Mouse (Mus musculus) left cerebral cortex, postnatal 14 days (tissue): ENCODE data around the gene 4932415D10Rik. TPM values are rescaled to one million over a fixed set of nuclear protein-coding genes. Genes with fewer than 3 reads are reported as not detected.

Experiments used
- DNase-seq, 2 experiments: peaks; one replicate each; pipeline ENCODE4 v3.0.0; 2021 to 2022; ENCODE audit warnings: low spot score in 2 of 2, mixed read lengths in 1 of 2
- intact Hi-C: fragments of 180-260 bp; cut with DNase I; formaldehyde crosslinking; loops from one replicate; pipeline ENCODE4 v1.15.1; 2025
- long read RNA-seq, 2 experiments: library from polyadenylated mRNA; stranded (forward); transcript quantifications; one replicate each; pipeline ENCODE4 v2.0.0; 2021
- total RNA-seq, 2 experiments: library from RNA; stranded (reverse); gene quantifications; 2 replicates each; pipeline ENCODE4 v1.2.3; 2021

4932415D10Rik gene
- under 1 TPM in 1 of 2 experiments, not detected in 1; 0.02 TPM for total RNA-seq
- long read RNA-seq, experiment 1 = 0 reads
- long read RNA-seq, experiment 2 = 0 reads

DNA sequence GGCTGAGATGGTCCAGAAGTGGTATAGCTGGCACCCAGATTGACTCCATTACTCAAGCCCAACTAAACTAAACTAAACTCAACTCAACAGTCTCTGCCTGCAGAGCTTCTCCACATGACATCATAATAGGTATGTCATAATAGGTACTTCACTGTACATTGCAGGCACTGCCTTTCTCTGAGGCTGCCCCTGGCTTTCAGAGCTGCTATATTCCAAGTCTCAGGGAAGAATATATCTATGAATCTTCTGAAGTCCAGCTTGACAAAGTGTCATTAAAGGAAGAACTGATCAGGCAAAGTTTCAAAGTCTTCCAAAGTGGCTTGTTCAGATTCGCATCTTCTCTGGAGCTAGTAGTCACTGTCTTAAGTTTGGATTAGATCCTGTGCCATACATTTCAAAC lies at the start of gene 4932415D10Rik:
4932415D10Rik (minus strand) TSS at position 101 of the 400 bp plus-strand sequence.
- intact Hi-C loops = no loop called here

DNA sequence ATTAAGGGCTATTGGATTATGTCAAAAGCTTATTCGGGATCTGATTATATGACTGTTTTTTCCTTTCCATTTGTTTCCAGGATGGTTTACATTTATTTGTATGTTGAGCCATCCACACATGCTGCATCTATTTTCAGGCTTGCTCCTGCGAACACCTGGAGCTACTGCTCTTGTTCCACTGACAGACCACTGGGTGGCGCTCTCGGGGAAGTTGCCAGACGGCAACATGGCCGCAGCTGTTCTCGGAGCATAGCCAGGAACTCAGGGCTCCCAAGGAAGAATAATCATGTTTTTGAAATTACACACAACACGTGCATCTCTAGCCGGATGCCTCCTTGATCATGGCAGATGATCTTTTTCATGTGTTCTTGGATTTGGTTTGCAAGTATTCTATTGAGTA lies 45.5 kb upstream of the 4932415D10Rik start:
- intact Hi-C loops = no loop called here
- DNase-seq = no peak

More for the DNA sequence above, at the start of gene 4932415D10Rik:
- DNase-seq = no peak

DNA sequence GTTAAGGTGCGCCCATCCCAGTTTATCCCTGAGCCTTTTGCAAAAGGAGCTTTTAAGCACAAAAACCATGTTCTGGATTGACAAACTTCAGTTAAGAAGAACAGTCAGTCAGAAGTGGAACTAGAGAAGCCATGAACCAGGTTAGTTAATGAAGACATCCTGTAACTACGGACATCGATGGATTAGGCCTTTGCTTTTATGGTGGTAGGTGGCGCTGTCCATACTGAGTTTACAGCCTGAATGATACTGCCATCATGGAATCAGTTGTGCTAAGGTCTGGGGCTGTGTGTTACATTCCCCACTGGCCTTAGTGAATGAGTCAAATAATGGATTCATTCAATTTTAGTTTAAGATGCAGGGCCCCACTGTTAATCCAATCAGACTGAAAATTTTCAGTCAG lies 39.0 kb upstream of the 4932415D10Rik start:
- no peak for DNase-seq
- intact Hi-C loops = loop anchor here (5.0 kb wide), 1 partner anchor 262 kb away; no protein-coding TSS in a partner anchor

- intact Hi-C loops = loop anchor here (5.0 kb wide), 1 partner anchor 263 kb away; no protein-coding TSS in a partner anchor
- peak; percentile 85 to 91 for DNase-seq
Observed at GRCm38 (mm10) chr10:82354083-82355010, 38.0 kb upstream of the 4932415D10Rik start, which contains the start of gene Gm4924. Gene Gm4924, plus strand, starts transcription at chr10:82354255.

DNA sequence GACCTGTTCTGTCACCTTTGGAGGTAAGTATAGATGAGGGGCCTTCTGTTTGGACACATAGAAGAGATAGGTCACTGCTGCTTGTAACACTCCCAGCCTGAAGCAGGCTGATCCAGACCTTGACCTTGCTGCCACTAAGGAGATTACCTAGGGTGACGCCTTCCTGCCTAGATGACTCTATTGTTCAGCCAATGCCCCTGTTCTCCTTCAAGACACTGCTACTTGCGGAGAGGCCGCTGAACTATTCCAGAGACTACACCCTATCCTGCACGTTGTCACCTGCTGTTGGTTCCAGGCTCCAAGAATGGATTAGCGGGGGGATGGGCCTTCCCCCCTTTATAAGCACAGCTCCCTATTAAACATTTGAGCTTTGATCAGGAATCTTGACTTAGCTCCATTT lies 13.4 kb upstream of the 4932415D10Rik start:
- no peak for DNase-seq
- intact Hi-C loops = no loop called here

- intact Hi-C loops = no loop called here
- DNase-seq = peak in 1 of 2 experiments; percentile 10
Observed at GRCm38 (mm10) chr10:82320134-82320533, 3.8 kb upstream of the 4932415D10Rik start.

- intact Hi-C loops = no loop called here
- DNase-seq = no peak
Observed at GRCm38 (mm10) chr10:82296440-82296839, 19.9 kb downstream of the 4932415D10Rik start.

- no peak for DNase-seq
- intact Hi-C loops = no loop called here
Observed at GRCm38 (mm10) chr10:82257331-82257730, 59.1 kb downstream of the 4932415D10Rik start.

DNA sequence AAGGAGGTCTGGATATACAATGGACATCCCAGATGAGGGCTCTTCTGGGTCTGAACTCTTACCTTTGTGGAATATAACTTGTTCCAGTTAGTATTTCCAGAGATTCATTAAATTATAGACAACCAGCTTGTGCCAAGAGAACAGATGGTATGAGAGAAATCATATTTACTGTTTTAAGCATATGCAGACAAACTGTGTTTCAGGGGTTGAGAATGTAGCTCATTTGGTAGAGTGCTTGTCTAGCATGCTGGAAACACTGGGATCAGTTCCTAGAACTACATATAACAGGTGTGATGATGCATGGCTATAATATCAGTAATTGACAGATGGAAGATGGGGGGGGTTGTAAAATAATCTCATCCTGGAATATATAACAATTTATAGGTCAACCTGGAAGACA lies 71.4 kb downstream of the 4932415D10Rik start:
- intact Hi-C loops = no loop called here
- DNase-seq = peak in 1 of 2 experiments; percentile 8

DNA sequence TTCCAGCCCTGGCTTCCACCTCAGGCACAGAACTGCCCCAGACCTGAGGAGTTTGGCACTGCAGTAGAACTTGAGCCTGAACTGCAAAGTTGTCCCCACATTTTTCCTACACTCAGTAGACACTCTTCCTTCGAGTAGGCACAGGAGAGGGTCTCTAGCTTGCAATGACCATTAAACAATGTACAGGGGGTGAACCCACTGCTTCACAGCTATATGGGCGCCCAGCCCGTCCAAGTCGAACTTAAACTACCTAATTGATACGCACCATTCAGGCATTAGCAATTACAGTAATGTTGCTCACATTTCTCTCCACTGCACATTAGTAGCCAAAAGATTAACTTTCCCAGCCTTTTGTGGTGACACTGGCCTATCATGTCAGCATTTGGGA lies 75.0 kb downstream of the 4932415D10Rik start:
- DNase-seq = no peak
- intact Hi-C loops = no loop called here

GRCm38 (mm10) chr10:82240742-82241400 lies 75.5 kb downstream of the 4932415D10Rik start, which contains the start of gene Zfp938:
Gene Zfp938, minus strand, starts transcription at chr10:82241280.
- intact Hi-C loops = no loop called here

More at GRCm38 (mm10) chr10:82240742-82241400, 75.5 kb downstream of the 4932415D10Rik start, which contains the start of gene Zfp938:
- DNase-seq = peak; percentile 83 to 92

Other genes with a start within 250 kb of the 4932415D10Rik start
- 1 to 10 TPM; 6.2 to 6.4 TPM for gene BC024063, start 233.2 kb downstream of the 4932415D10Rik start, total RNA-seq
- gene AU041133, start 188.6 kb downstream of the 4932415D10Rik start, total RNA-seq = 1 to 10 TPM; 8.0 to 9.0 TPM
- gene Zfp938, start 75.3 kb downstream of the 4932415D10Rik start, total RNA-seq = 10 to 100 TPM; 20.8 to 21.2 TPM
- gene Gm4924, start 37.7 kb upstream of the 4932415D10Rik start, total RNA-seq = 1 to 10 TPM; 5.1 to 9.2 TPM
- not detected for gene Gm1553, start 176.0 kb upstream of the 4932415D10Rik start, total RNA-seq